Mouse (Mus musculus) heart, postnatal 0 days (tissue): Measurements from ENCODE around the gene Gcn1l1.

Experiments used
- CTCF ChIP-seq: IDR thresholded peaks from 2 replicates; pipeline ENCODE4 v1.5.1; 2016; ENCODE audit warnings: antibody characterized with exemption, control low read depth, low read depth
- EP300 ChIP-seq: IDR thresholded peaks from 2 replicates; pipeline ENCODE4 v1.6.1; 2016; ENCODE audit warnings: antibody characterized with exemption, low read depth

DNA sequence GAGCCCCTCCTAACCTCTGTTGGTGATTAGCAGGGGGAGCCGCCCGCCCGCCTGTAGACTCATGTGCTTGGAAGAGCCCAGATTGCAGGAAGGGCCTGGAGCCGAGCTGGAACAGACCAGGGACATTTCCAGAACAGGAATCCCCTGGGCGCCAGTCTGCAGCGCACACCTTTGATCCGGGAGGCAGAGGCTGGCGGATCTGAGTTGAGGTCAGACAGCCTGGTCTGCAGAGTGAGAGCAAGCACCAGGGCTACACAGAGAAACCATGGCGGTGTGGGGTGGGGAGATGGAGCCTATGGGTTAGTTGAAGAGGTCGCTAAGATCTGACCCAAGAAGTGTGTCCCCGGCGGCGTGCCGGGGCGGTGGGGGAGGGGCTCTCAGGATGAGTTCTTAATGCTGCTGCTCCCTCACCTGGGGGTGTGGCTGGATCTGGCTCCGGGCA lies 30.7 kb upstream of the Gcn1l1 start:
- TF ChIP-seq CTCF (no peak), EP300 (no peak)
